Mouse (Mus musculus) retina, adult 2 months (tissue): ENCODE measurements at regions not wholly inside any gene's neighbourhood (a gene's known extent, or its start where the extent isn't known, plus 50 kb on each side); places are given as distances from the start of the nearest gene placed in this dataset.

Experiments
- DNase-seq: peaks from one replicate; pipeline ENCODE4 v3.0.0-alpha.2; 2012; ENCODE audit warnings: low read depth, low spot score

DNA sequence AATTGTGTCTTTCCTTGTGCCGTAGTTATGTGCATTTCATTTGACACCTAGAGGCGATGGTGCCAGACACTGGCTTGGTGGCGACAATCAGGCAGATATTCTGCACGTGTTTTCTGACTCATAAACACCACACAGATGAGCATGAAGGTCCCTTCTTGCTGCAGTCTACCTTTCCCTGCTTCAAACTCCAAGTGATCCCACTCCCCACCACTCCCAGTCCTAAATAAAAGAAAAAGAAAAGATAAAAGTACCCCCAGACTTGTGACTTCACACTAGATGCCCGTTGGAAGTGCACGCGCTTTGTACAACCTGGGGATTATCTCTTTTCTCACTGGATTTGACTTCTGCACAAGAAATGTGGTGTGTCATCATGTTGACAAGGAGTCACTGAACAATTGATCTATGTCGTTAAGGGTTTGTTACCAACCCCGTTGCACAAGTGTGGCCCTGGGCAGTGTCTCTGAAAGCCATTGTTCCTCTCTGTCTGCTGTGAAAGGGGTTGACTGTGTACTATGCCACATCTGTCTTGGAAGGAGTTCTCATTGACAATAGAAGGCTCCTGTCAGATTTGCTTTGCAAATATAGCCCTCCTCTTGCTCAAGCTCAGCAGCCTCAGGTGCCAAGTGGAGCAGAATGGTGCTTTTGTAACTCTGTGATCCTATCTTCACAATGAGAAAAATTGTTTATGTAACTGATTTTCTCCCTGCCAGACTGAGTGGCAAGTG, 140.1 kb downstream of the Ppp4r2 start:
- DNase-seq, result no peak

DNA sequence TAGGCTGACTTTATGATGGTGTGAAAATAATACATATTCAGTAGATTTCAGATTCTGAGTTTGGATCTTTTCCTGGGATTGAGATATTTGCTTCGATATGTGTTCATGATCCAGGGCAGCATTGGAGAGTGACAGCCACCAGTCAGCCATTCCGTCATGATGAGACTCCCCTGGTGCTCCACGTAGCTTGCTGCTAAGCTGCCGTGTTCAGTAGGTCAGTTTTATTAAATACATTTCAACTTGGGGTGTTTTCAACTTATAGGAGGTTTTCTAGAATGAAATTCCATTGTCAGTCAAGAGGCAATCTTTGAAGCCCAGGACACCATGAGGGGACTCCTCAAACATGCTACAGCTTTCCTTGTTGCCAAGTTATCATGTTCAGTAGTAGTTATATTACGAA, 141.3 kb downstream of the Ppp4r2 start:
- DNase-seq, result no peak

DNA sequence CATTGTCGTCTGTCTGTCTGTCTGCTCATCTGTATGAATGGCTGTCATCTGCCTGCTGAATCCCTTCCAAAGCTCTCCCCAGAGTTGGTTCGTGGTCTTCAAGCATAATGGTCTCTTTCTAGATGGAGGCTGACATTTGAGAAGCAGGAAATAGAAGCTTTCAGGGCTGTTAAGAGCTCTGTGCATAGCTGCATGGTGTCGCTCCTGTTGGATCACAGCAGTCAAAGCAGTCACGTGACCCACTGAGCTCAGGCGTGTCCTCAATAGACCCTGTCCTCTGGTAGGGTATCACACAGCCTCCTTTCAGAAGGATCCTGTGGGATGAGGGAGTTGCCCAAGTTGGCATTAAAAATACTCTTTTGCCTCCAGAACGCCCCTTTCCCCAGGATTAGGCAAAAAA, 142.4 kb downstream of the Ppp4r2 start:
- DNase-seq, result no peak

DNA sequence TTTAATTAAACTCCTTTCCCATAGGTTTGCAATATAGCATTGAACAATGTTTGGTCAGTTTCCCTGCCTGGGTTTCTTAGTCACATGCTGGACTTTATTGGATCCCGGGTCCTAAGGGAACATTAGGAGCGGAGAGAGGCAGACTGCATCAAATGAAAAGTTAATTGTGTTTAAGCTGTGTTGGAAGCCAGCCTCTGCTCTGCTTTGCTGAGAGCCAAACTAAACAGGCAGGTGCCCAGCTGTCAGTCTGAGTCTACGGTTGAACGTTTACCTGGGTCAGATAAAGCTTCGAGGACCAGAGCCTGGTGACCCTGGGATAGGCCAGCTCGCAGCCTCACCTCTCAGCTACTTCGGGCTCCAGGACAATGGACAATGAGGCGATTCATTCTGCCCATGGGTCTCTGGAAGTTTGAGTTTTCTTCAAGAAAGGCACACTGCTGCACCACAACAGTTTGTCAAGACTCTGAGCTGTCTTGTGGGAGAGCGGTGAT, 143.8 kb downstream of the Ppp4r2 start:
- no peak for DNase-seq

DNA sequence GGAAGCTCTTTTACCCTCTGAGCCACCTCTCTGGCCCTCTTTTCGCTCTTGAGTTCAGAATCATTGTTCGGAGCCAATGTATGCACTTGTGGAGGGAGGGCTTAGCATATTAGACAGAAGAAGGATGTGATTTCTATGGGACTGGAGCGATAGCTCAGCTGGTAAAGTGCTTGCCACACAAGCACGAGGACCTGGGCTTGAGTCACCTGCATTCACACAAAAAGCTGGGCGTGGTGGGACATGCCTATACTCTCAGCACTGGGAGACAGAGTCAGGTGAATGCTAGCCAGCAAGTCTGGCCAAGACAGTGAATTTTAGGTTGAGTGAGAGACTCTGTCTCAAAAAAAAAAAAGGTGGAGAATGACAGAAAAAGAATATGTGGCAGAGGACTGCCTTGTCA, 144.7 kb downstream of the Ppp4r2 start:
- DNase-seq, result no peak

DNA sequence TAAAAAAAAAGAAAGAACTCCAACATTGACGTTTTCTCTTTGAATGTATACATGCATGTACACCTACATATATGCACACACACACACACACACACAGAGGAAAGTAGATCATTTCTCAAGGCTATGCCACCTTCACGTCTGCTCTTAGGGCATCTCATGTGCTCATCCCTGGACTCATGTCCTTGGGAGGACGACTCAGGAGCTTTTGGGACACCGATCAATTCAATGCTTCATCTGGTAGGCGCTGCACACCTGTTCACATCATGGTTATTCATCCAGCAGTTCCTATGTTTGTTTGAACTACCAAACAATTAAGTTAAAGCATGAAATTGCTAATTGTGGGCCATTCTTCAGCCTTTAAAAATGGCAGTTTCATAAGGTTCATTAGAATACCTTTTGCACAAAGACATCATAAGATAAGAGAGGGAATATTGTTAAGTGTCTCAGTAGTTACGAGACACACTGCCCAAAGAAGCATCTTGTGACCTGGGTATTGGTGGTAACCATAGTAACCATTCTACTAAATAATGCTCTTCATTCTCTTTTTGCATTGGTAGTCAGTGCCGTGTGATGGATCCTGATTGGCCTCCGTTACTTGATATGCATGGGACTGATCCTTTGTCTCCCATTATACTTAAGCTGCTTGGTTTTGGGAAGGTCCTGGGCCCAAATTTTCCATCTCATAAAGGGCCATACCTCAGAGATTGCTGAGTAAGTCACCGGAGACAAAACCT, 145.5 kb downstream of the Ppp4r2 start:
- no peak for DNase-seq

DNA sequence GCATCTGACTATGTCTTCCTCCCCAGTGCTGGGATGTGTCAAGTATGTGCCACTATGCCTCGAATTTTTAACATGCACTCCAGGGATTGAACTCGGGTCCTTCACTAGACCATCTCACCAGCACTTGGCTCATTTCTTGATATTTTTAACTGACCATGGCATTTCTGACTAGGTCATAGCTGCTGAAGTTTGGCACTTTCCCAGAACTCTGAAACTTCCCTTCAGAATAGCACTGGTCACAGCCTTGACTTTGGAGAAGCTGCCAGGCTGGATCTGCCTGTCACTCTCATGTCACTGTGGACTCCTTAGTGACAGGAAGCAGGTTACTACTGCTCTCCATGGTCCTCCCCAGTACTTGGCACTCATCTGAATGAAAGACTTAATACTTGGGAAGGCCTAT, 146.7 kb downstream of the Ppp4r2 start:
- DNase-seq, result no peak

DNA sequence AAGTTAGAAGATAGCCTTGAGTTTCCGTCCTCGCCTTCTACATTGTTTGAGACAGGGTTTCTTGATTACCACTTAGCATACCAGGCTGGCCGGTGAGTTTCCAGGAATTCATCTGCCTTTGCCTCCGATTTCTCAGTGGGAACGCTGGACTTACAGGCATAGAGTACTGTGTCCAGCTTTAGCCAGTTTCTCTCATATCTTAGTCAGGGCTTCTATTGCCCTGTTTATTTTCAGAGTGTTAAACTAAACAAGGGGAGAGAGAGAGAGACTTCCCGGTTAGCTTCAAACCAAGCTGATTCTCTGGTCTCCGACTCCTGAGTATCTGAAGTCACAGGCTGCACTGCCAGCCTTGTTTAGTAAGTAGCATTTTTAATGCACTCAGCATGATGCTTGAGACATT, 151.4 kb downstream of the Ppp4r2 start:
- no peak for DNase-seq

DNA sequence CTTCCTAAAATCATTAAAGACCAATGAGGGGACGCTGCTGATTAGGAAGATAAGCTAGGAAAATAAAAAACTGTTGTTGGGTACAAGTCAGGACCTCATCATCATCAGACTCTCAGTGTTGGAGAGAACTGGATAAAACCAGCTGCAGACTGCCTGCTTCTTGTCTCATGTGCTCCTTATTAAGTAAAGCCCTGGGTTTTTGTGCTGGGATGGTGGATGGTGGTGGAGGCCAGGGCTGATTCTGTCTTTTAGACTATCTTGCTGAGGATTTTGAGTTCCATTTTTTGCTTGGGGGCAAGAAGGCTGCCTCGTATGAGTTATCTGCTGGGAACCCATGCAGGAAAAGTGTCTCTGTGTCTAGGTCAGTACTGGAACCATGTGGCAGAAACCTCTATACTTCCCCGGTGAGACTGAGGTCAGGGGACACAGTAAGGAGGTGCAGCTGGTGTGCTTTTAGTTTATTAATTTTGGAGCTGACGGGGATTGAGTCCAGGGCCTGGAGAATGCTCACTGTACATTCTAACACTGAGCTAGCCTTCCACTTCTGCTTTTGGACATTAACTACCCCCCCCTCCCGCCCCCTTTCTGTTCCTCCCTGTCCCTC, 152.0 kb downstream of the Ppp4r2 start:
- no peak for DNase-seq

DNA sequence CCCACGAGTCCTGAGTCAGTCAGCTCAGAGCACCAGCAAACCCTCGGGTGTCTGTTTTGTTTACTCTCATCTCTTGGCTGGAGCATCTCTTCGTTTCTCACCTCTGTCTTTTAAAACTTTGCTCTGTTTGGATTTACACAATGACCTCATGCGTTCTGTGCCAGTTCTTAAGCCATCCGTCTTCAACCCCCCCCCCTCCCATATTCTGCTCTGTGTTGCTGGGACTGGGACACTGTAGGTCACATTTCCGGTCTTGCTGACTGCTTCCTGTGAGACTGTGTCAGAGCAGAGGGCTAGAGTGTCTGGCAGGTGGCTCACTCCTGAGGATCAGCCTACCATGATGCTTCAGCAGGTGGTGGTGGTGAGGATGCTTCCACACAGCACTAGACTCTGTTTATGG, 155.1 kb downstream of the Ppp4r2 start:
- no peak for DNase-seq

DNA sequence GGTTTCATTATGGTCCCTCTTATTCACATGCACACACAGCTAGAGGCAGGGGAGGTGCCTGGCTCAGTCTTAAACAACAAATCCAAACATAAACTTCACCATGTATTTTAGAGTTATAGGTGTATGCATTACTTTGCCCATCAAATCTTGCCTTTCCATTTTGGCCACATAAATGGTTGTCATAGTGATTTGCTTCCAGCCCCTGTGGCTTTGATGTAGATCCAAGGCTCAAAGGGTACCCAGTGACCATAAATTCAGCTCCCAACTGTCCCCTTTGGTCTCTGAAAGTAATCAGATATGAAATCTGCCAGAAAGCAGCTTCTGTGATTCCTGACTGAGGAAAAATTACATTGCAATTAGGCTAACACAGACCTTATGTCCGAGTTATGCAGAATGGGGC, 160.0 kb downstream of the Ppp4r2 start:
- DNase-seq, result no peak

DNA sequence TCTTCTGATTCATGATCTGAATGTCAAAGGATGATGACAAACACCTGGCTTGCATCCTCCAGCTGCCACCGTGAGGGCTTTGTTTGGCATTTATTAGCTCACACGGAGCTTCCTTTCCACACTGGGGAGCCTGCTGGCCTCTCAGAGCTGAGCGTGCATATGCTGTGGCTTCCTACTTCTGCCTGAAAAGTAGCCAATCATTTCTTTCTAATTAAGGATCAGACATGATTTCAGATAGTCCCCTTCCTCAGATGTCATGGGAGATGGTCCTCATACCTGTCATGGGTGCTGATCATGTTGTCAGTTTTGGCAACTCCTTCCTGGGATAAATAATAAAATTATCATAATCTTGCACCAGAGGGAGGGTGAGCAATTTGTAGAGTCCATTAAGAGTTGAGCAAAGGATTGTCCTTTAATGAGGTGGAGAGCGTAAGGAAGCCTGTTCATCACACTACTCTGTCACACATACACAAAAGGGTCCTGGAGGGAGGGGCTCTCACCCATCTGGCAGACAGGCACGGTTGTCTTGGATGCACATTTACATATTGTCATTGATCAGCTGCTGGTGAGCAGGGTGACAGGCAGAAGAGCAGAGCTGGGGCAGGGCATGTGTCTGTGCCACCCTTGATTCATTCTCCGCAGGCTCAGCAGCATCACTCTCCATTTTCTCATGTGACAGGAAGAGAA, 162.6 kb downstream of the Ppp4r2 start:
- DNase-seq, result no peak

DNA sequence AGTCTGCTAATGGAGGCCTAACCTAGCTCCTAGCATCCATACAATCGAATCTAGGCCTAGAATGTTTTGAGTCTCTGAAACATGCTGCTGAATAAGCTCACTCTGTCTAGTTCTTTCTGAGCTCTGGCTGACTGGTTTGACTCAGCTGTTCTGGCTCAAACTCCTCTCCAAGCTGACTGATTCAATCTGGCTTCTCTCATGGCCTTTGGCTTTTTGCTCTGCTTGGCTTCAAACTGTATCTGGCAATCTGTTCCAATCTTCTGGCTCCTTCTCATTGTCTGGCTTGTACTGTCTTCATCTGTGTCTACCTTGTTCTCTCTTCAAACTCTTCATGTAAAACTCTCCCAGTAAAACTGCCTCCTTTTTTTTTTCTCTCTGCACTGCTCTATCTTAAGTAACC, 164.9 kb downstream of the Ppp4r2 start:
- no peak for DNase-seq

DNA sequence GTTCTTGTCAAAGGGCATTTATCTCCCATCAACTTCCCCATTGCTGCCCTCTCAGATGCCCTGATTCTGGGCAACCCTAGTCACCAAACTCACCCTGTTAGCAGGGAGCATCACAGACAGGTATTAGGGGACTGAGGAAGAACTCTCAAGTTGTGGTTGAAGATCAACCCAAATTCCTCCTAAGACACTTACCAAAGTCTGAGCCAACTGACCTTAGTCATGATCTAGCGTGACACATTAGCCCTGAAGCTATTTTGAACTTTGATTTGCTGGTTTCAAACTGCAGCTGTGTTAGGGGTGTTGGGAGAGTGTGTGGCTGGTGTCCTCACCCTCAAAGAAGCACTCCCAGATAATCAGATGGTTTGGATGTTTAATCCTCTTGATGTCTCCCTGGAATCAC, 170.5 kb downstream of the Ppp4r2 start:
- DNase-seq, result no peak

DNA sequence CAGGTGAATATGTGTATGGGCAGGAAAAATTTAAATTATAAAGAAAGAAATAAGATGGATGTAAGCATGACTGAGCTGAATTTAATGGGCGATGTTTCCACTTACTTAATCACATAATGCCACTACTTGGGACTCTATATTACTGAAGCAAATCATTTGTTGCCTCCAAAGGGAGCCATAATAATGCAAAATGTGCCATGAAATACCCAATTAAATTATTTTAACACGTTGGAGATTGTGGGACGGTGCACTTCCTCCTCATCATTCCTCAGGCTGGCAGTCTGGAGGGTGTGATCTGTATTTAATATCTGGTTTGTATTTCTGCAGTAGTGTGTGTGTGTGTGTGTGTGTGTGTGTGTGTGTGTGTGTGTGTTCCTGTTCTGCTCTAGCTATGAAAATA, 188.2 kb downstream of the Ppp4r2 start:
- DNase-seq, result no peak

DNA sequence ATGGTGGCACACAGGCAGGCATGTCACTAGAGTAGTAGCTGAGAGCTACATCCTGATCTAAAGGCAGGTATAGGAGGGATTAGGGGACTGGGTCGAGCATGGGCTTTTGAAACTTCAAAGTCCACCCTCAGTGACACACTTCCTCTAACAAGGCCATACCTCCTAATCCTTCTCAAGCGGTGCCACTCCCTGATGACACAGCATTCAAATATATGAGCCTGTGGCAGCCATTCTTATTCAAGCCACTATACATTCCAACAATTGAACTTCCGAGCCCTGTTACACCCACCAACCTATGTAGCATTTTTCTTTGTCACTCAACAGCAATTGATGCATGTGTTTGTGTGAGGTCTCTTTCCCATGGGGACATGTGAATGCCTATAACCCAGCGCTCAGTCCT, 192.4 kb downstream of the Ppp4r2 start:
- no peak for DNase-seq

DNA sequence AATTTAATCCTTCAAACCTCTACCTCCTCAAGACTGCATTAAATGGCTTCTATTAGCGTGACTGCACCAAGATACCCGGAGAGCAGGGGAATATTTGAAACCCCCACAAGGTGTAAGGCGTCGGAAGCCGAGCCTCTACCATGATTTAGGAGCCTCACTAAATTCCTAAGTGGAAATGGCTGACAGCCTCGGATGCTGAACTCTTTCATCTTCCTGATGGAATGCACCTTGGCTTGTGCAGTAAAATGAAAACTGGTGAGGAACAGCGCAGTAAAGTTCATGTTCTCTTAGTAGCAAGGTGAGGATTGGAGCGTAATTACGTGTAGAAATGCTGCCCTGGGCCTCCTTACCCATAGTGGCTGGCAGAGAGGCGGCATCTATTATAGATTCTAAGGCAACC, 194.0 kb downstream of the Ppp4r2 start:
- DNase-seq, result no peak

DNA sequence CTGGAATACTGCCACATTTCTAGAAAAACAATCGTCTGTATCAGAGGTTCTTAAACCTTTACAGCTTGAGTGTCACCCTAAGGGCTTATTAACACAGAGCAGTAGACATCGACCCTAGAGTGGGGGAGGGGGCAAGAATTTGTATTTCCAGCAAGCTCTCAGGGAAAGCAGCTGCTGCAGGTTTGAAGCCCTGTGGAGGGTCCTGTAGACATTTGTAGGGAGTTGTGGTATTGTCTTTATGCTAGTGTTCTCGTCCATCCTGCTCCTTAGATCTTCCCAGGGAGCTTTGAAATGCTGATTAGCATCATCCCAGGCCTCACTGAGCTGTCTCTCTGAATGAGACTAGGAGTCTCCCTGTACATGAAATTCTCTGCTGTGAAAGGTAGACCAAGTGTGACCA, 196.0 kb downstream of the Ppp4r2 start:
- no peak for DNase-seq

DNA sequence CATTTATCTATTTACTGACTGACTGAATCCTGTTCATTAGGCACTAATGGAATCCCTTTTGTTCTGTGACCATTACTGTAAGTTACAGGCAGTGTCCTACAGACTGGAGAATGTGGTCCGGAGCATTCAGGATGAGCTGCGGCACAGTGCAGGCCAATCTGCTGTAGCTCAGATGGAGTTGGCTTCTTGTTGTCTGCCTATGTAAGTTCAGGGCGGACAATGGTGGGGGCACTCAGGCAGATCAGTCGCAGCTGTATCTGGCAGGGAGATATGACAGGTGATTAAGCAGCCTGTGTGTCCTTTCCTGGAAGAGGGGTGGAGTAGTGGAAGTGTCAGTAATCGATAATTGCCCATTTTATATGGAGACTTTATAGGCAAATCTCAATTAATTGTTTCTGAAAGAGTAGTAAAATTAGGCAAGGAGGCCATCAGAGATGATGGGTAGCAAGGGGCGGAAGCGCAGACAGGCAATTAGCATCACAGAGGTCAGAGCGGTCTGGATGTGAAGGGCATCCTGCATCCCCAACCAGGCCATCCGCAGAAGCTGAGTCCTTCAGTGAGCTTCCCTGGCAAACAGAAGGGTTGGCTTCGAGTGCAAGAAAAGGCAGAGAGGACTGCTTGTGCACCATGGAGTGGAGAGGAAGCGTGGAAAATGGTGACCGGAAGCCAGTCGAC, 197.2 kb downstream of the Ppp4r2 start:
- no peak for DNase-seq

DNA sequence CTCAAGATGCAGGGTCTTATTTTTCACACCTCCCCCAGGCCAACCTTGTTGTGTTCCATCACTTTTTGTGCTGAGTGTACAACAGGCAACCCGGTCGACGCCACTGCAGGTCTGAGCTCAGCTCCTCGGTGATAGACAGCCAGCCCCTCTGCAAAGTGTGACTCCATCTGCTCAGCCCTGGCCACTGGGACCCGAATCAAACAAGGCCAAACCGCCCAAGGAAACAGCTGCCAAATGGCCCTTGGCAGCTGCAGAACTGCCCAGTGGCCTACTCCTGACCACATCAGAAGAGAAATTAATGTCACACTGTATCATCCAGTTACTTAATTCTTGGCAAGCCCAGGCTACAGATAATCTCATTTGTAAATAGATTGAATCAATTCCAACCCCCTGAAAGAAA, 213.3 kb downstream of the Ppp4r2 start:
- peak; percentile 1 for DNase-seq

DNA sequence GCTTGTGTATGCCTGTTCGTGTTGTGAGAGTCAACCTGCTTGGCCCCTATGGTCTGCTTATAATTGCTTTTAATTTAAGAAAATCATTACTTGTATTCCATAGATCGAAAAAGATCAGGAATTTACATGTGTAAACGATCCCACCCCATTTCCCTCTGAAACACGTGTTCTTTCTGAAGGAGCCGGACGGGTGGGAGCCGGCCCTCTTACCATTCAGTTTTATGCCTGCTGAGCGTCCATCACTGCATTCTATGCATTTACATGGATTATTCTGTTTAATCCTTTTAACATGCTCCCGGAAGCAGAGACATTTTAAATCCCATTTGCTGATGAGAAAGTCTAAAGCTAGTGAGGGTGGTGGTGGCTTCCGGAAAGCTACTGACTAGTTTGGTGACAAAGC, 213.8 kb downstream of the Ppp4r2 start:
- no peak for DNase-seq

DNA sequence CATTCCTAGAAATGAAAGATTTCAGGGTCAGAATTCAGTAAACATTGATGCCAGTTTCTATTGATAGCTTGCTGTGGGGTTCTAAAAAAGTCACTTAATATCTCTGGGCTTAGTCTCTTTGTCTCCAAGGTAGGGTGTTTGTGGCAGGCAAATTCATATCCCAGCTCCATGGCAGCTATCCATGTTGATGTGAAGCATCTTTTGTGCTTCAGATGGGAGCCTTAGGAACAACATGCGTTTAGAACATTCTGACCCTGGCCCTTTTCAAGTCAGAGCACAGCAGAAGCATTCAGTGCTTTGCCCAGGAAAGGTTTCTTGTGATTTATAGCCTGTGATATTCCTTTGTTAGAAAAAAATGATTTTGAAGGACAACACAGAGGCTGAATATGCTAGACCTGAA, 215.0 kb downstream of the Ppp4r2 start:
- no peak for DNase-seq
